Mouse (Mus musculus) ES-Bruce4 (cell line): ENCODE measurements at regions not wholly inside any gene's neighbourhood (a gene's known extent, or its start where the extent isn't known, plus 50 kb on each side); places are given as distances from the start of the nearest gene placed in this dataset.

ENCODE experiments used
- CTCF ChIP-seq: IDR thresholded peaks from one replicate; pipeline ENCODE4 v1.8.1; 2011; ENCODE audit warnings: low read depth, low read length
- EP300 ChIP-seq: IDR thresholded peaks from 2 replicates; pipeline ENCODE4 v1.6.1; 2011; ENCODE audit warnings: low read depth, low read length; ENCODE audit not compliant: insufficient read depth

DNA sequence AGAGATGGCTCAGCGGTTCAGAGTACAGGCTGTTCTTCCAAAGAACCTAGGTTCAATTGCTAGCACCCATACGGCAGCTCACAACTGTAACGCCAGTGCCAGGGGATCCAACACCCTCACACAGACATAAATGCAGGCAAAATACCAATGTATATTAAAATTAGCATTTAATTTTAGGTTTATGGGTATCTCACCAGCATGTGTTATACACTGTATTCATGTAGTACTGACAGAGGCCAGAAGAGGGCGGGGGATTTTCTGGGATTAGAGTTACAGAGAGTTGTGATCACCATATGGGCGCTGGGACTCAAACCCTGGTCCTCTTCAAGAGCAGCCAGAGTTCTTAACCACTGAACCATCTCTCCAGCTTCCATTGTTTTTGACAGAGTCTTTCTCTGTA lies 121.8 kb upstream of the Lhx1 start:
- TF ChIP-seq EP300, result no peak
- no peak for TF ChIP-seq CTCF
